Mouse (Mus musculus) thymus, adult 18-20 months (tissue): ENCODE data around the gene Ankrd39.

Experiments used
- DNase-seq, 2 experiments: peaks; one replicate each; pipeline ENCODE4 v3.0.0; 2022; ENCODE audit warnings: mixed read lengths in 2 of 2

Ankrd39 gene

DNA sequence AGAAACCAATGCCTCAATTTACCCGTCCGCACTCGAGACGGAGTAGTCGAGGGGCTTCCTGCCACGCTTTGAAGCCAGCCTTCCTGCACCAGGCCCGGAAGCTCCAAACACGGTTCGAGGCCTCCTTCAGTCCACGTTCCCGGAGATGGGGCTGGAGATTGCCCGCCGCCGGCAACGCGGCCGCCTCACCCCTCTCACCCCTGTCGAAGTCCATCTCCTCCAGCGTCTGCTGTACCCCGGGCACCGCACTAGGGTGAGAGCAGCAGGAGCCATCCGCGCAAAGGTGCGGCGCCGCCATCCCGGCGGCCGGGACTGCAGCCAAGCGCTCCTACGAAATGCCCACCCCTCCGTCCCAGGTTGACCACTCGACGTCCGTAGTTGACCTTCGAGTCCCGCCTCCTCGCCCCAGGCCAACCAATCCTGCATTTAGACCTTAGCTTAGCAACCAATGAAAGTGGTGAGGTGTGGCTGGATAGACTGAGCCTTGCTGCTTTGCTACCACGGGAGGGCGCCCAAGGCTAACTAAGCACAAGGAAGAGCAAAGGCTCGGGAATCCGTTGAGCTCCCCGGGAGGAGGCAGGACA lies at the start of gene Ankrd39:
Ankrd39 (minus strand) TSS at position 558 of the 584 bp plus-strand sequence.
- peak; percentile 96 to 97 for DNase-seq

DNA sequence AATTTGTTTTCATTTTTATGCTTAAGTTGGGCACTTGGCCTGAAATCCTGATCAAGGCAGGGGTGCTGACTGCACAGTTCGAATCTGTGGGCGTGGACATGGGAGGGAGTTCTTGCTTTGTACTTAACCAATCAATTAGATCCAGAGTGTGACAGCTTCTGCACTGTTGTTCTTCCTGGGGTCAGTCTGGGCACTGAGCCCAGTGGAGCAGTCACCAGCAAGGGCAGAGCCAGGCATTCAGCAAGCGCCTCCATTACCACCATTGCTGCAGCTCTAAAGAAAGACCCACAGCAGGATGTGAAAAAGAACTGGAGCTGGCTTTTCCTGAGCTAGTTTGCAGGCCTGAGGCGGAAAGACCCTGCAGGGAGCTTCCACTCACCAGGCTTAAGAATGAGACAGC lies 48.9 kb upstream of the Ankrd39 start:
- no peak for DNase-seq

DNA sequence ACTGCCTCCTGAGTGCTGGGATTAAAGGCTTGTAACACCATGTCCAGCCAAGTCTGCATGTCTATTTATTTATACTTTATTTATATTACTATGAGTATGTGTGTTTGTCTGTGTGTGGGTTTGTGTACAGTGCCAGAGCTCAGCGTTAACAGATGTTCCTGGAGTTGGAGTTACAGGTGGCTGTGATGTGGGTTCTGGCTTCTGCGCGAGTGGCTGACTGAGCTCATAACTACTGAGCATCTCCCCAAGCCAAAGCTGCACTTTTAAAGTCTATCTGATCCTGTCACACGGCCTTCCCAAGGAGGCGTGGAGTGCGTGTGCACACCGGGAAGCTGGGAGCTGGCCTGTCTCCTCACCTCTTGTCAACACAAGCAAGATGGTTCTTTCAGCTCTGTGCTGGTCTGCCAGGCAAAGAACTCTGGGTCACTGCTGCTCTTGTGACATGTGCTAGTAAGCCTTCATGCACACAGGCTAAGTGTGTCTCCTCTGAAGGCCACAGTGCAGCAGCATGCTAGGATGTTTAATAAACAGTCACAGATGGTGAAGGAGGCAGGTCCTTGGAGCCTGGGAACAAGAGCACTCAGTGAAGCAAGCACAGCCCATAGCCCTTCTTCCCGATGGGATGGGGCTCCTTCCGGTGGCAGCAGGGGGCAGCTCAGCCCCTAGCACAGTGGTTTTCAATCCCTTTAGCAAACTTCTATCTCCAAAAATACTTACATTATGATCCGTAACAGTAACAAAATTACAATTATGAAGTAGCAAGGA lies 48.1 kb upstream of the Ankrd39 start:
- DNase-seq, result no peak

DNA sequence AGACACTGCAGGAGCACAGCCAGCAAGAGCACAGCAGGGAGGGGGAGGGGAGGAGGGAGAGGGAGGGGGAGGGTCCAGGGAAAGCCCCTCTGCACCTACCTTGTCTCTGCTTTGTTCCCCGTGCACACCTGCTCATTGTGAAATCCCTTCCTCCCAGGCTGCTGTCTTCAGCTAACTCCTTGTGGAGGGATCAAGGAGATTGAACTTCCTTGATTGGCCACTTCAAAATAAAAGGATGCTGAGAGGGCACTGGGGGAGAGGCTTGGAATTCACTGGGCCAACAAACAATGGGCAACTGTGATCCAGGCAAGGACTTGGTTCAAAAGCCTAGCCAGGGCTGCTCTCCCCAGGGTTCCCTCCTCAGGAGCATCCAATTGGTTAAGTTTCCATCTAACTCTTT lies 45.9 kb upstream of the Ankrd39 start:
- no peak for DNase-seq

DNA sequence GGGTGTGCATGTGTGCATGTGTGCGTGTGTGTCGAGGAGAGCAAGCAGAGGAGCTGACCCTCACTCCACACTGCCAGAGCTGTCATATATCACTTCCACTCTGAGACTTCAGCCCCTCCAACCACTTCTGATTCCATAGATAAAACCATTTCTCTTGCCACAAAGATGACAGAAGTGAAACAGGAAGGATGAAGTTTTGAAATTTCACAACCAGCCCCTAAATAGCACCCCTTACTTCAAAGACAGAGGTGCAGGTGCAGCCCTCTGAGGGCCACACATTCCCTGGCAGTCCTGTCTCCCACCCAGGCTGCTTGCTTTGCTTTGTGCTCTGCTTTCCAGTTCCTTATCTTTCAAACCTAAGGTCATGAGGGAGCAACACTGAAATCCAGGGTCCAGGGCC lies 44.2 kb upstream of the Ankrd39 start:
- peak in 1 of 2 experiments; percentile 41 for DNase-seq

DNA sequence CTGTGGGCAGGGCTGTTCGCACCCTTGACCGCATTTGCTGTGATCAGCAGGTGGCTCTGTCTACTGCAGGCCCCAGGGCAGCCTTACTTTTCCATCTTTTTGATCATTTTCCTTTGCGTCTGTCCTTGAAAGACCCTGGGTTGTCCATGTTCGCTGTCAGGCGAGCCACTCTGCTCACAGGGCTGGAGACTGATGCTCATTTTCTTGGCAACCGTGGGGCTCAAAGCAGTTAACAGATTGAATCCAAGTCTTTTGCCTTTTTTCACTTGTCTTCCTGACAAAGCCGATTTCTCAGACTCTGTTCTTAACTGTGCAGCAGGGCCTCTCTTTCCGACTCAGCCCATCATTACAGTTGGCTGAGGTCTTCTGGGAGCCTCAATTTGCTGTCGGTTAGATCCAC lies 43.4 kb upstream of the Ankrd39 start:
- DNase-seq, result no peak

DNA sequence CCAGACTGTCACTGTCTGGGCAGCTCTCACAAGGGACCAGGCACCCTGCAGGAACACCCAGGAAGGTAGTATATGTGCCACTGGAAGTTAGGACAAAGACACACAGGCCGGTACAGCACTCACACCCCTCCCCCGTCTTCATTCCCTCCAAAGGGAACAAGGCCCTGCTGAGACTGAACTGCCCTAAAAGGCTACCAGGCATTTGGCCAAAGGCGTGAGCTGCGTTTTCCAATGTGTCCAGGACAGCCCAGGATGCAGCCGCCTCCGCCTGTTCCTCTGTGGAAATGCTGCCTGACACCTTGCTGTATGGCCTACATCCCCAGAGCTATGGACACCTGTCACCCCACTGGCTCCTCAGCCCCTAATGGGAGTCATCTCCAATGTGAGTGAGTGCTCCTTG lies 42.2 kb upstream of the Ankrd39 start:
- no peak for DNase-seq

DNA sequence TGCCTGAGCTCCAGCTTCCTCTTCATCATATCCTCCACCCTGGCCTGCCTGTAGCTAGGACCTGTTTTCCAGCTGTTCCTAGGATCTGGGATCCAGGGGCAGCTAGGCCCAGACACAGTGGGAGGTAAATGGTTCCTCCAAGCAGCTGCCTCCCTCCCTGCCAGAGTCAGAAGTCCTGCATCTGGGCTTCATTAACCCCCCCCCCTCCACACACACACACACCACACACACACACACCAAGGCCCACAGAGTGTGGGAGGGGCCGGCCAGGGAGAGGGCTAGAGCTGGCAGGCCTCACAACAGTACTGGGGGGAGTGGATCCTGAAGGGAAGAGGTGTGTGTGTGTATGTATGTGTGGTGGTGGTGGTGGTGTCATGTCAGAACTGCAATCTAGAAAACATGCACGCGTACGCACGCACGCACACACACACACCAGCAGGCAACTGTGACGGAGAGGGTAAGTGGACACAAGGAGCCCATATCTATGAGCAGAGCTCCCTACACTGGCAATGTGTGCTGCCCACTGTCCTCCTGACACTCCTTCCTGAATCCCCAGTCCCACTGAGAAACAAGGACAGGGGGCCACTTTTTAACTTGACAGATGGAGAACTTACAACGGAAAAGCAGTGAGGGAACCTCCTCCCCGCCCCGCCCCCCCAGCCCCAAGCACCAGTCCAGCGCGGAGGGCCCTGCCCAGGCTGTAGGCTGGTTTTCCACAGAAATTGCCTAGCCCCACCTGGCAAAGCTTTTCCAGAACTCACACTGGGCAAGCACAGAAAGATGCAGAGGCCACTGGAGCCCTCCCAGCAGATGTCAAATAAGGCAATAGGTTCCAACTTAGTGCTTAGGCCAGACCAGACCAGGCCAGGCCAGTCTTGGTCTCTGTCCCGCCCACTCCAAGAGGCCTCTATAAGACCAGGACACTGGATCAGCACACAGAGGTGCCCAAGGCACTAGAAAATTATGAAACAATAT lies 41.5 kb upstream of the Ankrd39 start:
- no peak for DNase-seq

DNA sequence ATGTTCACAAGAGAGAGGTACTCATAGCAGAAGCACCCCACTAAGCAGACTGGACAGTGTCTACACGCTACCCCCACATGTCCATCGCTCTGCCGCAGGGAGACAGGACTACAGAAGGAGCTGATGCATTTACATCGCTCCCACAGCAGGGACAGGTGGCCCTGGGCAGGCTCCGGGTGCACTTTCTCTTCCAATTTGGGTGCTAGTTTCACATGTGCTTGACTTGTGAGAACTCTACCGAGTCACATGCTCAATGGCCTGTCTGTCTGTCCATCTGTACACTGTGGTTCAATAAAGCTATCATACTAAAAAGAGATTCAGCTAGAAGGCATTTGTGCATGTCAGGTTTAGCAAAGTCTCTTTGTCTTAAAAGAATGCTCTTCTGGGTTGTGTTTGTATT lies 40.6 kb upstream of the Ankrd39 start:
- no peak for DNase-seq

DNA sequence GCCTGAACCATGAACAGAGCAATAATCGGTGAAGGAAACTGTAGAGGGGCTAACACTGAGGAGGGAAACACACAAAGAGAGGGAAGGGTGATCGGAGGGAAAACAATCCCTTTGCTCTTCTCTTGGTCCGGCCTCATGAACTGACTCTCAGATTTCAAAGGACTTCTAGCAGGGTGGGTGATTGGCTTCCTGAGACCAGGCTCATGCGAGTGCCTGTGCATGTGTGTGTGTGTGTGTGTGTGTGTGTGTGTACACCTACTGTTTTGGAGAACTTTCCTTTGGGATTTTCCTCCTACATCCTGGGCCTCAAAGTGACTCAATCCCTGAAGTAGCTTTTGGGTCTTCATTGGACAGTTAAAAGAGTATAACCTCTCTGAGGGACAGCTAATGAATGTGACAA lies 39.0 kb upstream of the Ankrd39 start:
- no peak for DNase-seq

DNA sequence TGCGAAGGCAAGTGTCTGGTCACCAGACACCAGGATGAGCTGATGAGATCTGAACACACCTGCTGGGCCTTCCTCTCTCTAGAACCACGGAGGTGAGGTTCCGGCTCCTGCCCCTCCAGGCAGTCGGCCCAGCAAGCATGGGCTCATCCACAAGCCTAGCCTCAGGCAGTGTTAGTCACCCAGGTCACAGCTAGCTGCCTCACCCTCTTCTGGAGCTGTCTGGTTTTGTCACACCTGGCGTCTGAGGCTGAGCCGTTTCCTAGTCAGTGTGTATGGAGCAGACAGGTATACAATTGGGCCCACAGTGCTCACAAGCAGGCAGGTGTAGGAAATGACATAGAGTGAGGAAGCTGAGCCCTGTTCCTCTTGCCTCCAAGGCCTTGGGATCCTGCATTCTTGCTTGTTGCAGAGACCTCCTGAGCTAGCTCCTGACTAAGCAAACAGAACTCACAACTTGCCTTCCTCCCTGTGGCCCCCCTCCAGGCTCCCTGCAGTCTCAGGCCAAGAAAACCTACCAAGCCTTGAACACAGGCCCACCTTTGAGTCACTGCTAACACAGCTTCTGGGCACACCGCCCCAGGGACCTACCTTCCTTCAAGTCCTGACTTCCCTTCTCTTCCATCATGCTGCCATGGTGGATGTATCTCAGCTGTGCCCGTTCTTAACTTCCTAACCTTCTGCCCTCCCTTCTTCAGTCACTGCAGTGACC lies 36.3 kb upstream of the Ankrd39 start:
- DNase-seq, result no peak

DNA sequence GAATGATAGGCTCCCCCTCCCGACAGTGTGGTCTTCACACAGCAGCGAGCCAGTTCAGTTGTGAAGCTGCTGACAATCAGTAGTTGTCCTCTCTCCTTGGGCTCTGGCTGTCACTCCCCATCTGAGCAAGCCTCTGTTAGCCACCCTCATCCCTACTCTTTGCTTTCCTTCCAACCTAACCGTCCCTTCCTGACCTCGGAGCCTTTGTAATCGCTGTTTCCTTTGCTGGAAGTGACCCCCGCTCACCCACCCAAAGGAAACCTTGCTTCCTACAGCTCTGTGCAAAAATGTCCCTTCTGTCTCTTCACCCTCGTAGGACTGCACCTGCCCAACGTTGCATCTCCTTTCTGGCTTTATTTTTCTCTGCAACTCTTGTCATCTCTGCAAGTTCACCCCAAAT lies 35.0 kb upstream of the Ankrd39 start:
- DNase-seq, result no peak

DNA sequence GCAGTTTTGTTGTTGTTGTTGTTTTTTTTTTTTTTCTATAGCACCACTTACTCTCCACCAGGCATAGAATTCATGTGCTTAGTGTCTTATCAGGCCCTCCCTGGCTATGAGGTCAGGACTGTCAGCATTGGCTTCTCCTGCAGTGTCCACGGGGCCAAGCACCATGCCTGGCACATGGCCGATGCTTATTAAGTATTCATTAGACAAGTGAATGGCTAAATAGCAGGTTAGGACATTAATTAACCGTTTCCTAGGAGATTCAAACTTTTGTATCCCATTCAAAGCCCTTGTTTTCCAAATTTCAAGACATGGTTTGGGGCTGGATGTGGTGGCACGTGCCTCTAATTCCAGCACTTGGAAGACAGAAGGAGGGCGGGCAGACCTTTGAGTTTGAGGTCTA lies 34.0 kb upstream of the Ankrd39 start:
- DNase-seq, result no peak

DNA sequence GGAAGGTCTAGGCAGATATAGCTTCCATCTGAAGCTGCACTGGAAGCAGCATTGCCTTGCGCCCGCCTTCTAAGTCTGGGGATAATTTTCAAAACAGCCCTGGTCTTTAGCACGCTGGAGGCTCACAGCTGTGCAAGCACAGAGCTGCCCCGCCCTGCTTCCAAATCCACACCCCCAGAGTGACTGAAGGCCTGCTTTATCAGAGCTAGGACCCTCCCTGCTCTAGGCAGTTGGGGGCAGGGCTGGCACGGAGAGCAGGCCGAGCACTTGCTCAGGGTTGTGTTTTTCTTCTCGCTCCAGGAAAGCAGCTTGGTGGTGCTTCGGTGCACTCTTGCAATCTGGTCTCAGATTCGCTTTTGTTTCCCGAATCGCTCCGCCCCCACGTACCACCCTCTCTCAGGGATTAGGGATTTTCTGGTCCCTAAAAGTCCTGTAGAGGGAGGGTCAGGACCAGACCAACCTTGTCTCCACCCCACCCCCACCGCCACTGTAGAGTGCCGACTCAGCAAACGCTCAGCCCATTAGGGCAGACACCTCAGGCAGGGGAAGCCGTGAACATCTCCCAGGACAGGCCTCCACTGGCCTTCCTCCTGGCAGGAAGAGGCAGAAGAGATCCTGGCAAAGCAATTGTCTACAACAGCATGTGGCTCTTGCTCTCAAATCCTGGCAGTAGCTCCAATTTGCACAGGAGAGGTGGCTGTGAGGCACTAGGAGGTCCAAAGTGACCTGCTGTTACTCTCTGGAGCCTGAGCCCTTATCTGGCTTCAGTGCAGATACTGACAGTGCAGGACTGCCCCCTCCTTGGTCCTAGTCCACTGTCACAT lies 33.4 kb upstream of the Ankrd39 start:
- DNase-seq, result no peak

DNA sequence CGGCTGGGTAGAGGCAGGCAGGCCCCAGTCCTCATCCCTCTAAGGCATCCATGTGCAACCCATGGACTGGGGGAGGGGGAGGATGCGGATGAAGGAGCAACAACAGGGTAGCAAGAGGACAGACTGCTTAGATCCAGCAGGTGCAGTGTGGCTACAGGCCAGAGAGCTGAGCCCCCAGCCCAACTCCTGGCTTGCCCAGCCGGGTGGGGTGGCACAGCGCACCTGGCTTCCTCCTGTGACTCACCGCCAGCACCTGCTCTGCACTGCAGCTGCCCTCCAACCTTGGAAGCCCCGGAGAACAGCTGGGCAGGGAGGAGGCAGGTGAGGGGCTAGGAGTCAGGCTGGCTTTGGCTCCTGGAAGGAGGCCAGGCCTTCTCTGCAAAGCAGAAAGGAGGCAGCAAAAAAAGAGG lies 32.7 kb upstream of the Ankrd39 start:
- DNase-seq, result peak; percentile 70 to 73

DNA sequence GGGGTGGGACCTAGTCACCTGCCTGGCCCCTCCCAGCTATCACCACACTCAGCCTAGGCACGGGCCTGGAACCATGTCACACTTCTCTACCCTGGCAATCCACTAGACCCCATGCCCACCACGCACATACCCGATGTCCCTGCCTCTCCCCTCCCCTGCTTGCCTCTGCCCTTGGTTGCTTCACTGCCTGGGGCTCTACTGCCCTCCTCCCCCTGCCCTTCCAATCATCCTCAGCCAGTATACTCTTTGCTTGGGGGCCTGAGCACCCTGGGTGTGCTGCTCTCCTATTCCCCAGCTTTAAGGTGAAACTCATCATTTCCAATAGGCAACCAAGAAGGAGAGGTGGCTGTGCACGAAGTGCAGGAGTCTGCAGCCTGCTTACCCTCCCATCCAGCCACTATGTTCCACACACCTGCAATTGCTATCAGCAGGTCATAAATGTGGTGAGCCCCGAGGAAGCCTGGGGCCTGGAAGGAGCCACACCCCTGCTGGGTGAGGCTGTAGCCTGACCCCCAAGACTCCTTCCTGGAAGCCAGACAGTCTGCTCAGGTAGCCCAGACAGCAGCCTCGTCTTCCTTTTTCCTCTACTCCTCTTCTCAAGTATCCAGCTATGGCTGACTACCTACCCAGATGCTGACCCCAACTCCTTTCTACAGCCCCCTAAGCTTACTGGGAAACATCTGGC lies 29.9 kb upstream of the Ankrd39 start:
- DNase-seq, result no peak

DNA sequence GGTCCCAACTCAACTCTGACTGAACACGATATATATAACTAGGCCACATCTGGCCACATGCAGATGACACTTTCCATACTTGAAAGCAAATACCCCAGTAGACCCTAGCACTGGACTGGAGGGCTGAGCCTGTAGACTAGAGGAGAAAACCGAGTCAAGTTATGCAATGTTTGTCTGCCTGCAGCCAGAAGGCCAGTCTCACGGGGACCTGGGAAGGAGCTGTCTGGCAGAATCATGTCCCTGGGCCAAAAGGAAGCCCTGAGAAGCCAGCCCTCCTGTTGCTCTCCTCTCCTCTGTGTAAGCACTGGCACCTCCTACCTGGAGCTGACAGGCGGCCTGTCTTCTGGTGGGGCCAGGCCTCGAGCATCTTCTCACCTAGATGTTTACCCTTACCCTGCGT lies 28.1 kb upstream of the Ankrd39 start:
- no peak for DNase-seq

DNA sequence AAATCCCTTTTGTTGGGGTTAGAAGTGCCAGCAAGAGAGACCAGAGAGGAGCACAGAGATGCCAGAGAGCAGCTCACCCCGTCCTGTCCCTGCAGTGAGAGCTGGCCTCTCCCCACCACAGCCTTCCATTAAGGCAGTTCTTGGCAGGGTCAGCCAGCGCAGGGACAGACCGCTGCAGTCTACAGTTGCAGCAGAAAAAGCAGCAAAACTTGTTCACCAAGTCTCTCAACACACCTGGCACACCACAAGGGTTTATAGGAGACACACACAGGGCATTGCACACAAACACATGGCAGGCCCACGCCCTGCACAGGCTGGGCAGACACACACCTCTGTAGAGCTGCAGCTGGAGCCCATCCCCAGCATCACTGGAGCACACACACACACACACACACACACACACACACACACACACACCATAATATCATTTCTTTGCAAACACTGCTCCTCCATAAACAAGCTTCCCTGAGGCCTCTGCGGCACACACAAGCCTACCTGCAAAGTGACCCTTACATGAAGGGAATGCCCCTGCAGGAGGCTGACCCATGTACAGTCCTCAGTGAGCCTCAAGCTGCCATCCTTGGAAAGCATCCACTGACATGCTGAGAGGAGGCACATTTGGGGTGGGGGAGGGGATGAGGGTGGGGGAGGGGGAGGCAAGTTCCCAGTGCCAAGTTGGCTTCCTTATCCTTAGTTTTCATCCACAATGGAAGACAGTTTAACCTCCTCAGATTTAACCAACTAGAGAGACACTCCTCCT lies 27.1 kb upstream of the Ankrd39 start:
- no peak for DNase-seq

DNA sequence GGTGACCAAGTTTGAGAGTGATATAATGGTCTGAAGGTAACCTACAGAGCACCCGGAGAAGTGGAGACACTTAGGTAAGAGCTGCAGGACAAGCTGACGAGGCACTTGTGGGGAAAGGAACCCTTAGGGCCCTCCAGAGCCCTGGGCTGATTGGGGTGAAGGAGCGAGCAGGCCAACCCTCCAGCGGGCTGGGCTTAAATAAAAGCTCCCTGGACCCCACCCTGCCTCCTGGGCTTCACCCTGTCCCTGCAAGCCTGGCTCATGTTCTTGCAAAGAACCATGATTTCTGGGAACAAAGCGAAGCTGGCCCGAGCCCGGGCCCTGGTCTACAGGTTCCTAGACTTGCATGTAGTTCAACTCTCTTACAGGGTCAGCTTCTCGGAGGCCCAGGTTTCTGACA lies 26.3 kb upstream of the Ankrd39 start:
- no peak for DNase-seq

DNA sequence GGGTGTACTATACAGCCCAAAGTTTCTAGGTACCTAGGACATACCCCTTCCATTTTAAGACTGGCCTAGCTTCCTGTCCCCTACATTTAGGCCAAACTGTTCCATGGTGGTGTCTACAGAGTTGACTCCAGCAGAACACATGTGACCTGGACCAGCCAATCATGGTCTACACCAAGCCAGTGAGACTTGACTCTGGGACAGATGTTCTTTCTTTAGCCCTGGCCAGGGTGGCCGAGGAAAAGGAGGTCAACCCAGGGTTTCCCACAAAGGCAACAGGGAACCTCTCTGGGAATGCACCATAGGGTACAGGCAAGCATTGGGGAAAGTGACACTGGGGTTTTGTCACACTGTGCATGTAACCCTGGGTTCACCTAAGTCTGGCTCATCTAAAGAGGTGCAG lies 25.5 kb upstream of the Ankrd39 start:
- DNase-seq, result no peak
